Mouse (Mus musculus) cerebellum, adult (tissue): Measurements from ENCODE around the gene Cd3eap.
A peak's percentile ranks its signal among the peaks of the same experiment; 100 is the strongest.

Experiments
- ATAC-seq: cut with Nextera tagmentation; 2 replicates; pipeline ENCODE4 v1.9.2; 2017; ENCODE audit warnings: mild to moderate bottlenecking, moderate library complexity, mixed read lengths; ENCODE audit not compliant: insufficient number of reproducible peaks, low FRiP score, low TSS enrichment

Cd3eap gene

DNA sequence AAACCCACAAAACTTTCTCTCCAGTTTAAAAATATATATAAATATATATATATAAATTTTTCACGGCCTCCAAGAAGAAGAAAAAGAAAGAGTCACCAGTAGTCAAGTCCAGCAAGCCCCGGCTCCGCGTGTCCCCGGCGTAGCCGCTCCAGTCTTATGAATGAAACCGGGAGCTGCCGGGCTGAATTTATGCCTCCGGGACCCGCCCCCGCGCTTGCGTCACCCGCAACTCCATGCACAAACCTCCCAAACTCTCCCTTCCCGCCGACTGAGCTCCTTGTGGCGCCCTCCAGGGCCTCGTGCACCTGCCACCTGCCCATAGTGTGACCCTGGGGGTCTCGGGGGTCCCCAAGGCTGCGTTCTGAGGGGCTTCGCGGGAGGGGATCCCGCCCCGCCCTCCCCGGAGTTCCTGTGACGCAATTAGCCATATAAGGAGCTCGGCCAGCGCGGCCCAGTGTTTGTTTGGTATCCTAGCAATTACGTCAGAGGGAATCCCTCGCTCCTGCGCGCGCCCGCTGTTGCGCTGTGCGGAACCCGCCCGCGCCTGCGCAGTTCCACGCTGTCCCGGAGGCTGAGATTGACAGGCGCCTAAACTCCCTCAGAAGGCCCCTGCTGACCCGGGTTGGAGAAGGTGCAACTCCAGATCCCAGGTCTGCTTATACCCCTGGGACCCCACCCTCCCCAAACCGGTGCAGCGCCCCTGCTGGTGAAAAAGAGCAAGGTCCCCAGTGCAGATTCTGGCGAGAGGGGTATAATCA lies 49.2 kb downstream of the Cd3eap start, which contains the start of gene Fosb:
TSS of gene Fosb (minus strand) at position 168 of the 758 bp plus-strand sequence.
- ATAC-seq: peak; percentile 51

DNA sequence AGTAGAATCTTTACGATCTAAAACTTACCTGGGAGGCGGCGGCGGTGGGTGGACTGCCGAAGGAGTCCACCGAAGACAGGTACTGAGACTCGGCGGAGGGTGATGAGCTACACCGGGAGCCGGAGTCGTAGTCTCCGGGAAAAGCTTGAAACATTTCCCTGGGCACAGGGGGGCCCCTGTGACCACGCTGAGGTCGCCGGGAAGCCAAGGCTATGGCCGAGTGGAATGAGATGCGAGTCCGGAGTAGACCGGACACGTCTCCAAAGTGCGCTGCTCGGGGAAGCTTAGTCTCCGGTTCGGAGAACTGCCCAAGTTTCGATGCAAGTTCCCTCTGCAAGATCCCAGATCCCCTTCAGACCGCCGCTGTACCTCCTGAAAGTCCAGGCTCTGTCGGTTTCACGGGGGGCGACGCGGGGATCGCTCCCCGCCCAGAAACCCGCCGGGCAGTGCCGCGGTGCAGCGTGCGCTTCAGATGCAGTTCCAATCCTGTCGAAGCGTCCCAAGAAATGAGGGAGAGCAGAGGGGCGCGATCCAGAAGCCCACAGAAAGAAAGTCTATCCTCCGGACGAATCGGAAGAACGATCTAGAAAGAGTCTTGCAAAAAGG lies 49.9 kb downstream of the Cd3eap start:
- no peak for ATAC-seq

DNA sequence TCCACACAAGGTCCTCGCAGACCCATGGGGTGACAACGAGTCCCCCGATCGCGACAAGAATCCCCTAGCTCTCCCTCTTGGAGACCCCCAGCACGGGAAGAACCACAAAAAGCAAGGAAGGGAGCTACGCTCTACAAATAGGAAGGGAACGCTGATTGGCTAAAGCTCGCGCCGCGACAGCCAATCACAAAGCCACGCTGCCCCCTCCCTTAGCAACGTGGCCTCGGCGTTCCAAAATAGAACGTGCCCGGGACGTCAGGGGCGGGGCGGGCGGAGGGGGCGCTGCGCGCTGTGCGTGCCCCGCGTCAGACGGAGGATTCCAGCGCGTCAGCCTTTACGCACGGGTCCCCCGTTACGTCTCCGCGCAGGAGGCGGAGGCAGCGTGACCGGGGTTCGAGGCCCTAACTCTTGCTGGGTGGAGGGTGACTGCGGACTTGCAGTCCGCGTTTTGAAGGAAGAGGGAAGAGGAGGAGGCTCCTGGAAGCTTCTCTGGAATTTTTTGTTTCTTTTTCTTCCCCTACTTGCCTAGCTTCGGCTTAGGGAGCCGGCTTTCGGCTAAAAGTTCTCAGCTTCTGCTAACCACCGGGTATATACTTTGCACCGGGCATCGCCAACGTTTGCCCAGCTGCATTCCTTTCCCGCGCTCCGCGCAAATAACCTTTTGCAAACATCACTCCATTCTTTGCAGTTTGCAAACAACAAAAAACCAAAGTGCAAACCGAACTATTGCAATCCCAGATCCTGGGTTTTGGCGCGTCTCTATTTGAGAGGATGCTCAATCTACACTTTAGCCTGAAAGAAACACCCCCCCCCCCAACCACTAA lies 50.6 kb downstream of the Cd3eap start:
- ATAC-seq: peak; percentile 80

GRCm38 (mm10) chr7:19307739-19308453 lies 51.4 kb downstream of the Cd3eap start:
- ATAC-seq: peak; percentile 42; the same call in 1 of the 2 replicates

GRCm38 (mm10) chr7:19306819-19307738 lies 52.2 kb downstream of the Cd3eap start:
- ATAC-seq: no peak
